Mouse (Mus musculus) adrenal gland, adult 10 weeks (tissue): Measurements from ENCODE around the gene Rusc1. TPM values are rescaled to one million over a fixed set of nuclear protein-coding genes. Genes with fewer than 3 reads are reported as not detected.

Experiments
- polyA plus RNA-seq: library from polyadenylated mRNA; stranded (reverse); fragments of 350-450 nt; fragmentation: Illumina TruSeq; extraction: RNeasy Lipid Tissue Mini Kit (QIAGEN cat#74804); gene quantifications from one replicate; pipeline ENCODE4 v1.2.3, GENCODE M21; 2014; ENCODE audit warnings: low read depth, low replicate concordance

Gene Rusc1
- polyA plus RNA-seq, result 9.4 TPM

GRCm38 (mm10) chr3:89093175-89093574 lies at the start of gene Rusc1:
TSS of gene Rusc1 (minus strand) at chr3:89093311.

DNA sequence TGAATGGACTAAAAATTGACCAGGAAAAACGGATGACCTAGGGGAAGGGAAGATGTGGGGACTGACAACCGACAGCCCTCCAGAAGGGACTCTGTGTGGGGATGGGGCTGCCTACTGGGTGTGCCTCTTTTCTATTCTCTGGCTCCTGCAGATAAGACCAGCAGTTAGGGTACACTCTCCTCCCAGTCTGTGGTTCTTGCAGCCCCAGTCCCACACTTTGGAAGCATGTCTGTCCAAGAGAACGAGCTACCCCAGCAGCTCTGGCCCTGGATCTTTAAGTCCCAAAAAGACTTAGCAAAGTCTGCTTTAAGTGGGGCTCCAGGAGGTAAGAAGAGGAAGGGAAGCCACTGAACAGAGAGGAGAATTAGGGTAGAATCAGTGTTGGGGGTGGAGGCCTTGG lies 42.8 kb upstream of the Rusc1 start, which contains the start of gene Pklr:
Pklr (plus strand) TSS at position 185 of the 400 bp plus-strand sequence.

DNA sequence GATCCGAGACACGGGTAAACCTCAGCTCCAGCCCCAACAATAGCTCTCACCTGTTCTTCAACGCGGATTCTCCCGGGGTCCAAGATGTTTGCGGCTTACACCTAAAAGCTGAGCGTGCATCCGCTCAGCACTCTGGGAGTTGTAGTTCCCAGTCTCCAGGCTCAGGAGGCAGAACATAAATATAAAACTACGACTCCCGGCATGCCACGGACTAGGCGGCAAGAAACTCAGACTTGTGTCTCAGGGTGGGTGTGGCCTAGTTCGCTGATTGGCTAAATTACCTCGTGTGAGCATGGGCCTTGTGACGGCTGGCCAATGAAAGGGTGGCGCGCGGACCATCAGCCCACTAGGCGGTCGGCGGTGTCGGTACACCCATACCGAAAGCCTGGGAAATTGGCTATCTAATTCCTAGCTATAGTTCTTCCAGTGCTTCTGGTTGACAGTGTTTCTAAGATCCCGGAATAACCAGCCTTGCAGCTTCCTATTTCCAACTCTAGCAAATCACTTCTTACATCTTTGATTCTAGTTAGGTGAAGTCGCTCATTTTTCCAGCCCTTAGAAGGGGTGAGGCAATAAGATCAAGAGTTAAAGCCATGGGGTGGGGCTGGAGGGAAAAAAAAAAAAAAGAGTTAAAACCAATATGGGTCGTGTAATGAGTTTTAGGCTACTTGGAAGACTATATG lies 8.8 kb upstream of the Rusc1 start, which contains the start of gene Fdps:
Fdps (minus strand) TSS at position 148 of the 683 bp plus-strand sequence.

DNA sequence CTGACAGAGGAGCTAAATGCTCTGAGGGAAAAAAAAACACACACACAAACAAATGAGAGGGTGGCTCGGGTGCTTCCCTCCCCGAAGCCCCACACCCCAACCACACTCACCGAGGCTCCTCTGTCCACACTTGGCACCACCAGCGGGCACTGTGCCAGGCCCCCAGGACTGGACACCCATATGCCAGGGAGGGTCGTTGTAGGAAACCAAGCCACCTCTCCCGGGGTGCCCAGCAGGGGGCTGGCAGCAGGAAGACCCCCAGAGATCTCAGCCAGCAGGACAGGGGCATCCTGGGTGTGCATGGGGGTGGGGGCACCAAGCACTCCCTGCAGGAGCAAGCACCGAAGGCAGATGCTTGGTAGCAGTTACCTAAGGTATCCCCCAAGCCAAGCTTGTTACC lies 7.7 kb upstream of the Rusc1 start, which contains the start of gene Gm43738:
Gm43738 (minus strand) TSS at position 289 of the 400 bp plus-strand sequence.

Other genes with a start within 250 kb of the Rusc1 start
- 1.9 TPM for gene Msto1, start 179.3 kb downstream of the Rusc1 start, polyA plus RNA-seq
- gene Ash1l, start 142.7 kb downstream of the Rusc1 start, polyA plus RNA-seq, result 63.3 TPM
- gene Dap3, start 142.1 kb downstream of the Rusc1 start, polyA plus RNA-seq, result 114 TPM
- gene Gm43738, start 7.8 kb upstream of the Rusc1 start, polyA plus RNA-seq, result not detected
- 43.8 TPM for gene Fdps, start 8.6 kb upstream of the Rusc1 start, polyA plus RNA-seq
- gene Pklr, start 42.8 kb upstream of the Rusc1 start, polyA plus RNA-seq, result not detected
- 0.76 TPM for gene Hcn3, start 66.9 kb upstream of the Rusc1 start, polyA plus RNA-seq
- gene Clk2, start 71.5 kb upstream of the Rusc1 start, polyA plus RNA-seq, result 15.3 TPM
- 15.5 TPM for gene Scamp3, start 84.2 kb upstream of the Rusc1 start, polyA plus RNA-seq
- 0.47 TPM for gene Fam189b, start 89.8 kb upstream of the Rusc1 start, polyA plus RNA-seq
- 13.1 TPM for gene Gba, start 109.6 kb upstream of the Rusc1 start, polyA plus RNA-seq
- gene Thbs3, start 121.9 kb upstream of the Rusc1 start, polyA plus RNA-seq, result 0.82 TPM
- gene Mtx1, start 133.8 kb upstream of the Rusc1 start, polyA plus RNA-seq, result 38.5 TPM
- not detected for gene Muc1, start 135.7 kb upstream of the Rusc1 start, polyA plus RNA-seq
- gene Krtcap2, start 152.7 kb upstream of the Rusc1 start, polyA plus RNA-seq, result 37.0 TPM
- not detected for gene Trim46, start 153.0 kb upstream of the Rusc1 start, polyA plus RNA-seq
- gene Dpm3, start 166.0 kb upstream of the Rusc1 start, polyA plus RNA-seq, result not detected
- 16.9 TPM for gene Slc50a1, start 177.3 kb upstream of the Rusc1 start, polyA plus RNA-seq
- gene Efna1, start 187.8 kb upstream of the Rusc1 start, polyA plus RNA-seq, result 2.7 TPM
- gene Efna3, start 229.7 kb upstream of the Rusc1 start, polyA plus RNA-seq, result not detected
- gene Efna4, start 244.7 kb upstream of the Rusc1 start, polyA plus RNA-seq, result not detected